Mouse (Mus musculus) forebrain, embryonic 10.5 days (tissue): ENCODE results near the gene Lrig1. TPM values are rescaled to one million over a fixed set of nuclear protein-coding genes. Genes with fewer than 3 reads are reported as not detected.

Experiments used
- DNase-seq: peaks from one replicate; pipeline ENCODE4 v3.0.0-alpha.2; 2017; ENCODE audit warnings: low spot score; ENCODE audit errors: extremely low spot score
- H3K27ac ChIP-seq: fragments of 300-500 bp; sonication (generic); 2 replicates; pipeline ENCODE4 v1.5.1; 2016; ENCODE audit warnings: mild to moderate bottlenecking
- H3K27me3 ChIP-seq: fragments of 300-500 bp; sonication (generic); 2 replicates; pipeline ENCODE4 v1.6.1; 2016; ENCODE audit warnings: mild to moderate bottlenecking; ENCODE audit not compliant: poor library complexity, severe bottlenecking
- H3K36me3 ChIP-seq: fragments of 300-500 bp; sonication (generic); replicated peaks from 2 replicates; pipeline ENCODE4 v1.6.1; 2016; ENCODE audit warnings: mild to moderate bottlenecking, moderate library complexity
- H3K4me1 ChIP-seq: fragments of 300-500 bp; sonication (generic); 2 replicates; pipeline ENCODE4 v1.6.1; 2016
- H3K4me3 ChIP-seq: fragments of 300-500 bp; sonication (generic); 2 replicates; pipeline ENCODE4 v1.5.1; 2016; ENCODE audit warnings: mild to moderate bottlenecking, moderate library complexity
- H3K9me3 ChIP-seq: fragments of 300-500 bp; sonication (generic); 2 replicates; pipeline ENCODE4 v1.6.1; 2016; ENCODE audit warnings: mild to moderate bottlenecking, moderate library complexity
- WGBS: fragments of 180-500 bp; shearing (Covaris S2); methylation state at CpG from one replicate; pipeline ENCODE4 v1.1.7; 2016; 5-methylcytosine and 5-hydroxymethylcytosine counted together
- polyA plus RNA-seq: library from polyadenylated mRNA; unstranded; fragments of >200 nt; fragmentation: Nextera tagmentation; extraction: Ambion mirVana; gene quantifications from 2 replicates; pipeline ENCODE4 v1.2.1, GENCODE M21; 2016

The Lrig1 gene
- polyA plus RNA-seq, 1 experiment from 2014 or later: 20.6 TPM

GRCm38 (mm10) chr6:94615936-94616335, 84.0 kb downstream of the Lrig1 start:
- WGBS: 89% methylated on average over 4 of the region's 4 CpGs
- Histone ChIP-seq H3K27me3 (no peaks in the 10 kb centered on the region), H3K9me3 (no peaks in the 10 kb centered on the region), H3K36me3 (peaks cover 100% of the 10 kb centered on the region), H3K4me3 (no peak overlapping the region), H3K27ac (no peak overlapping the region), H3K4me1 (0 out of 2 replicates have a peak, but pooled peaks cover 7% of the 10 kb centered on the region)
- DNase-seq: no peak

GRCm38 (mm10) chr6:94614346-94614745, 85.6 kb downstream of the Lrig1 start:
- peaks cover 100% of the 10 kb centered on the region for H3K36me3 ChIP-seq
- H3K4me1 ChIP-seq: no peaks in the 10 kb centered on the region
- no peak overlapping the region for H3K4me3 ChIP-seq
- no peak for DNase-seq
- H3K27ac ChIP-seq: no peak overlapping the region
- 90% methylated on average over 6 of the region's 6 CpGs for WGBS
- H3K27me3 ChIP-seq: no peaks in the 10 kb centered on the region
- H3K9me3 ChIP-seq: no peaks in the 10 kb centered on the region

- Histone ChIP-seq H3K4me3 (no peak overlapping the region), H3K27ac (no peak overlapping the region), H3K4me1 (no peaks in the 10 kb centered on the region), H3K27me3 (no peaks in the 10 kb centered on the region), H3K9me3 (no peaks in the 10 kb centered on the region), H3K36me3 (peaks cover 100% of the 10 kb centered on the region)
- 91% methylated on average over 6 of the region's 6 CpGs for WGBS
- no peak for DNase-seq
These were observed 86.6 kb downstream of the Lrig1 start for GRCm38 (mm10) chr6:94613235-94613895.

- Histone ChIP-seq H3K27me3 (no peaks in the 10 kb centered on the region), H3K9me3 (no peaks in the 10 kb centered on the region), H3K36me3 (peaks cover 100% of the 10 kb centered on the region), H3K27ac (no peak overlapping the region), H3K4me1 (peaks cover 29% of the 10 kb centered on the region), H3K4me3 (no peak overlapping the region)
- WGBS: 94% methylated on average over 2 of the region's 2 CpGs
- DNase-seq: no peak
These were observed 95.4 kb downstream of the Lrig1 start for GRCm38 (mm10) chr6:94604546-94604945.

GRCm38 (mm10) chr6:94604072-94604471, 95.9 kb downstream of the Lrig1 start:
- H3K36me3 ChIP-seq: peaks cover 99% of the 10 kb centered on the region
- 54% methylated on average over 3 of the region's 3 CpGs for WGBS
- no peak for DNase-seq

GRCm38 (mm10) chr6:94601811-94602210, 98.1 kb downstream of the Lrig1 start:
- 72% methylated on average over 5 of the region's 5 CpGs for WGBS
- H3K27ac ChIP-seq: peak overlapping the region; percentile 58
- H3K4me3 ChIP-seq: no peak overlapping the region
- no peaks in the 10 kb centered on the region for H3K27me3 ChIP-seq
- no peaks in the 10 kb centered on the region for H3K9me3 ChIP-seq
- peaks cover 82% of the 10 kb centered on the region for H3K36me3 ChIP-seq
- peaks cover 36% of the 10 kb centered on the region for H3K4me1 ChIP-seq
- no peak for DNase-seq

More at GRCm38 (mm10) chr6:94604072-94604471, 95.9 kb downstream of the Lrig1 start:
- Histone ChIP-seq H3K9me3 (no peaks in the 10 kb centered on the region), H3K27me3 (no peaks in the 10 kb centered on the region), H3K4me3 (no peak overlapping the region), H3K4me1 (peaks cover 29% of the 10 kb centered on the region), H3K27ac (peak overlapping the region; percentile 58; the same call in 1 of the 2 replicates)

- Histone ChIP-seq H3K4me1 (peaks cover 39% of the 10 kb centered on the region), H3K9me3 (no peaks in the 10 kb centered on the region), H3K4me3 (no peak overlapping the region), H3K36me3 (peaks cover 75% of the 10 kb centered on the region), H3K27ac (peak overlapping the region; percentile 58; the same call in 1 of the 2 replicates), H3K27me3 (no peaks in the 10 kb centered on the region)
- 93% methylated on average over 5 of the region's 5 CpGs for WGBS
- no peak for DNase-seq
These were observed 98.9 kb downstream of the Lrig1 start for GRCm38 (mm10) chr6:94601101-94601500.

- DNase-seq: no peak
- Histone ChIP-seq H3K36me3 (peaks cover 54% of the 10 kb centered on the region), H3K9me3 (no peaks in the 10 kb centered on the region), H3K27me3 (no peaks in the 10 kb centered on the region), H3K4me3 (no peak overlapping the region), H3K4me1 (peaks cover 37% of the 10 kb centered on the region), H3K27ac (no peak overlapping the region)
- WGBS: 91% methylated on average over 13 of the region's 13 CpGs
These were observed 100.9 kb downstream of the Lrig1 start for GRCm38 (mm10) chr6:94599016-94599415.

GRCm38 (mm10) chr6:94598421-94598820, 101.5 kb downstream of the Lrig1 start:
- Histone ChIP-seq H3K27ac (no peak overlapping the region), H3K4me1 (peaks cover 34% of the 10 kb centered on the region), H3K27me3 (no peaks in the 10 kb centered on the region), H3K9me3 (no peaks in the 10 kb centered on the region), H3K36me3 (peaks cover 48% of the 10 kb centered on the region), H3K4me3 (no peak overlapping the region)
- no peak for DNase-seq
- WGBS: 92% methylated on average over 12 of the region's 12 CpGs

- Histone ChIP-seq H3K4me3 (no peak overlapping the region), H3K4me1 (peaks cover 39% of the 10 kb centered on the region), H3K9me3 (no peaks in the 10 kb centered on the region), H3K27ac (peak overlapping the region; percentile 20), H3K36me3 (peaks cover 33% of the 10 kb centered on the region), H3K27me3 (no peaks in the 10 kb centered on the region)
- 73% methylated on average over 10 of the region's 10 CpGs for WGBS
- no peak for DNase-seq
These were observed 103.0 kb downstream of the Lrig1 start for GRCm38 (mm10) chr6:94596761-94597485.

- peaks cover 26% of the 10 kb centered on the region for H3K36me3 ChIP-seq
- H3K9me3 ChIP-seq: no peaks in the 10 kb centered on the region
- DNase-seq: no peak
- 93% methylated on average over 14 of the region's 14 CpGs for WGBS
- H3K27ac ChIP-seq: peak overlapping the region; percentile 20; the same call in 1 of the 2 replicates
- H3K27me3 ChIP-seq: no peaks in the 10 kb centered on the region
- no peak overlapping the region for H3K4me3 ChIP-seq
- H3K4me1 ChIP-seq: peaks cover 36% of the 10 kb centered on the region
These were observed 103.8 kb downstream of the Lrig1 start for GRCm38 (mm10) chr6:94596051-94596760.

- Histone ChIP-seq H3K27me3 (no peaks in the 10 kb centered on the region), H3K4me3 (no peak overlapping the region), H3K9me3 (no peaks in the 10 kb centered on the region), H3K27ac (peak overlapping the region; percentile 36; the same call in 1 of the 2 replicates), H3K4me1 (peaks cover 36% of the 10 kb centered on the region), H3K36me3 (peaks cover 16% of the 10 kb centered on the region)
- 73% methylated on average over 5 of the region's 5 CpGs for WGBS
- peak; percentile 13 for DNase-seq
These were observed 104.8 kb downstream of the Lrig1 start for GRCm38 (mm10) chr6:94595206-94595605.
